Mouse (Mus musculus): ENCODE data around the gene Aldh1l1. TPM values are rescaled to one million over a fixed set of nuclear protein-coding genes. Genes with fewer than 3 reads are reported as not detected.
A peak's percentile ranks its signal among the peaks of the same experiment; 100 is the strongest.

Aldh1l1 gene
- polyA plus RNA-seq, 1 experiment from 2014 or later: 1.2 TPM

DNA sequence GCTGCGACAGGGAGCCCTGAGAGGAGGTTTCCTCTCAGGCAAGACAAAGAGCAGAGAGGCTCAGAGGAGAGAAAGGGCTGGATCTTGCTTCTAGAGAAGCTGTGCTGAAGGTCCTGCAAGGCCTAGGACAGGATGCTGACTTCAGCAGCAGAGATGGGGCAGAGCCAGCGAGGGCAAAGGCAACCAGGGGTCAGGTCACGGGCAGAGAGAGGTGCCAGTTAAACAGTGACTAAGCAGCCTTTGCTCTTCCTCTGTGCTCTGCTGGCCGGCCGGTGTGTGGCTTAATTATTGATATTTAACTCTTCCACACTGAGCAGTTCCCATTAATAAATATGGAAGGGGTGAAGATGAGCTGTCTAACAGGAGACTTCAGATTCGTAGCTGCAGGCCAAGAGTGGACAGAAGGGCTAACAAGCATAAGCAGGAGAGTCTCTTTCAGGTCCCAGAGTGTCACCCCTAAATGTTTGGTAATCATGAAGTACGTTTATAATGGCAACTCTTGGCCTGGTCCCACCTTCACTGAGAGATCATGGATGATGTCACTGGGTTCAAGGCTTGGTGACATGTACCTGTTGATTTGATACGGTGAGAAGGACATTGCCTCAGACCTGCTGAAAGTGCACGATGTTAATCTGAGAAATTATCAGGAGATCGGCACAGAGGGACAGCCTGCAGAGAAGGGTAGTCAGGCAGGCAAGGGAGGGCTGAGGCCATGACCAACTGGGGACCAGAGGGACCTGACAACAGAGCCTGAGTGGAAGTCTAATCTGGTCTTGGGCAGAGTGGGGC, 5.9 kb downstream of the Aldh1l1 start:
- WGBS (ENCODE audit: insufficient replicate concordance): 79% methylated on average over 10 of the region's 10 CpGs
- Histone ChIP-seq H3K27ac (ENCODE audit: low read depth, low read length) (no peak overlapping the region), H3K36me3 (ENCODE audit: control insufficient read depth, insufficient read depth, low read length) (no peaks in the 10 kb centered on the region), H3K27me3 (ENCODE audit: control insufficient read depth, insufficient read depth, low read length) (no peaks in the 10 kb centered on the region), H3K4me1 (ENCODE audit: control insufficient read depth, insufficient read depth, low read length) (peaks cover 7% of the 10 kb centered on the region), H3K4me2 (no peak overlapping the region), H3K9me3 (replicated peaks; ENCODE audit: control insufficient read depth, low read length) (no peaks in the 10 kb centered on the region), H3K4me3 (ENCODE audit: low read depth, low read length) (no peak overlapping the region), H3K9ac (ENCODE audit: low read depth, low read length) (no peak overlapping the region)
- no peak for ATAC-seq (replicated peaks; ENCODE audit: insufficient number of reproducible peaks, low FRiP score, low TSS enrichment)

DNA sequence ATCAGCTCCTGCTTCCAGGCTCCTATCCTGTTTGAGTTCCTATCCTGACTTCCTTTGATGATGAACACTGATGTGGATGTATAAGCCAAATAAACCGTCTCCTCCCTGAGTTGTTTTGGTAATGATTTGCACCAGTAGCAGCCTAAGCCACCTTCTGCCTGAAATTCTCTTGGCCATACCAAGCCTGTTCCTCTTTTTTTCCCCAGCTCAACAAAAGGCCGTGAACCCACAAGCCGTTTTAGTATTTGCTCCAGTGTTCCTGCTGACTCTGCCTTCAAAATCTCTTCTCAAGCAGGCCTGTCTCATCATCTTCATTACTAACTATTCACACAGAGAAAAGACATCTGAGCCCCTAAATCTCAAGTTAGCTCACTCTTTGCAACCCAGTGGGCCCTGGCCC, 7.9 kb downstream of the Aldh1l1 start:
- ATAC-seq (replicated peaks; ENCODE audit: insufficient number of reproducible peaks, low FRiP score, low TSS enrichment): no peak
- no peak overlapping the region for H3K4me2 ChIP-seq
- no peak overlapping the region for H3K9ac ChIP-seq (ENCODE audit: low read depth, low read length)
- no peak overlapping the region for H3K4me3 ChIP-seq (ENCODE audit: low read depth, low read length)
- H3K27ac ChIP-seq (ENCODE audit: low read depth, low read length): no peak overlapping the region
- H3K36me3 ChIP-seq (ENCODE audit: control insufficient read depth, insufficient read depth, low read length): no peaks in the 10 kb centered on the region
- 72% methylated on average over 3 of the region's 3 CpGs for WGBS (ENCODE audit: insufficient replicate concordance)
- H3K9me3 ChIP-seq (replicated peaks; ENCODE audit: control insufficient read depth, low read length): no peaks in the 10 kb centered on the region
- no peaks in the 10 kb centered on the region for H3K27me3 ChIP-seq (ENCODE audit: control insufficient read depth, insufficient read depth, low read length)
- H3K4me1 ChIP-seq (ENCODE audit: control insufficient read depth, insufficient read depth, low read length): peaks cover 7% of the 10 kb centered on the region

DNA sequence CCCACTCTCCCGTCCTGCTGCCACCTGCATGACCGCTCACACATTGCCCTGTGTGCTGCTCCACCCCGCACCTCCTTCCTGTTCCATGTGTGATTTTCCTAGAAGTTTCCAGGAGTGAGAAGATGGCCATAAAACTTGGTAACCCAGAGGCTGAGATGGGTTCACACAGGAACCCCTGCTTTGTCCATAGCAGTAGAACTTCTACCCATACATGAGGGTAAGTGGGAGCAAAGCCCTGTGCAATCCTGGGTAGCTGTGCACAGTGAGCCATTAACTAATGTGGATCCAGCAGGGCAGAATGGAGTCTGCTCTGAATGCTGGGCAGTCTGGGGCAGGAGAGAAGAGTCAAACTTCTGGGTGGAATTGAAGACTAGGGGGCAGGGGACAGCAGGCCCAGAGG, 8.3 kb downstream of the Aldh1l1 start:
- H3K4me1 ChIP-seq (ENCODE audit: control insufficient read depth, insufficient read depth, low read length): peaks cover 10% of the 10 kb centered on the region
- ATAC-seq (replicated peaks; ENCODE audit: insufficient number of reproducible peaks, low FRiP score, low TSS enrichment): no peak
- H3K27ac ChIP-seq (ENCODE audit: low read depth, low read length): no peak overlapping the region; the same call in 1 of the 2 replicates
- no peak overlapping the region for H3K4me3 ChIP-seq (ENCODE audit: low read depth, low read length)
- no peaks in the 10 kb centered on the region for H3K36me3 ChIP-seq (ENCODE audit: control insufficient read depth, insufficient read depth, low read length)
- H3K9me3 ChIP-seq (replicated peaks; ENCODE audit: control insufficient read depth, low read length): no peaks in the 10 kb centered on the region
- no peaks in the 10 kb centered on the region for H3K27me3 ChIP-seq (ENCODE audit: control insufficient read depth, insufficient read depth, low read length)
- no peak overlapping the region for H3K9ac ChIP-seq (ENCODE audit: low read depth, low read length)
- WGBS (ENCODE audit: insufficient replicate concordance): 84% methylated on average over 3 of the region's 3 CpGs
- H3K4me2 ChIP-seq: no peak overlapping the region

DNA sequence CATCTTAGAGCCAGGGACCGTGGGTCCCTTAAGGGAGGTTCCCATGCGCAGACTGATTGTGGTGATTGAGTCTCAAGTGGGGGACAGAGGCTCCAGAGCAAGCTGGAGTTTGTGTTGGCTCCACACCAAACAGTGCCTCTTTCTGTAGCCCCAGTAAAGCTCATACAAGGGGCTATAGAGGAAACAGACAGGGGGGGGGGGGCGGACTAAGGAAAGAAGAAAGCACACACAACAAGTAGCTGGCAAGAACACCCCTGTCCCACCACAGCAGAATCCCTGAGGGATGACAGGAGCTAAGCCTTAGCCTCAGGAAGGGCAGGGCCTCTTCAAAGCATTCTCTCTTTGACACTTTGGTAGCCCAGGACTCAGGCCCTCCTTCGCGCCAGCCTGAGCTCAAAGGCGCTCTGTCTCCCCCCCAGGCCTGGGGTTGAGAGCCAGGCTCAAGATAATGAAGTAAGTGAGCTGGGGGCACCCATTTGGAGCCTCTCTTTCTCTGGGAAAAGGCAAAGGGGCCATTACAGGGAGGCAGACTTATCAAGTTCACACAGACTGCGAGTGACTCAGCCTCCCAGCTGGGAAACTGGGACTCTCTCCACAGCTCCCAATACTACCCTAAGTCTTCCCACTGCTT, 9.2 kb downstream of the Aldh1l1 start:
- peaks cover 11% of the 10 kb centered on the region for H3K4me1 ChIP-seq (ENCODE audit: control insufficient read depth, insufficient read depth, low read length)
- H3K9me3 ChIP-seq (replicated peaks; ENCODE audit: control insufficient read depth, low read length): no peaks in the 10 kb centered on the region
- ATAC-seq (replicated peaks; ENCODE audit: insufficient number of reproducible peaks, low FRiP score, low TSS enrichment): peak; percentile 52; the same call in 1 of the 2 replicates
- no peak overlapping the region for H3K9ac ChIP-seq (ENCODE audit: low read depth, low read length)
- H3K27ac ChIP-seq (ENCODE audit: low read depth, low read length): peak overlapping the region; percentile 63
- no peaks in the 10 kb centered on the region for H3K27me3 ChIP-seq (ENCODE audit: control insufficient read depth, insufficient read depth, low read length)
- WGBS (ENCODE audit: insufficient replicate concordance): 27% methylated on average over 6 of the region's 7 CpGs
- no peaks in the 10 kb centered on the region for H3K36me3 ChIP-seq (ENCODE audit: control insufficient read depth, insufficient read depth, low read length)
- no peak overlapping the region for H3K4me3 ChIP-seq (ENCODE audit: low read depth, low read length)
- no peak overlapping the region for H3K4me2 ChIP-seq

DNA sequence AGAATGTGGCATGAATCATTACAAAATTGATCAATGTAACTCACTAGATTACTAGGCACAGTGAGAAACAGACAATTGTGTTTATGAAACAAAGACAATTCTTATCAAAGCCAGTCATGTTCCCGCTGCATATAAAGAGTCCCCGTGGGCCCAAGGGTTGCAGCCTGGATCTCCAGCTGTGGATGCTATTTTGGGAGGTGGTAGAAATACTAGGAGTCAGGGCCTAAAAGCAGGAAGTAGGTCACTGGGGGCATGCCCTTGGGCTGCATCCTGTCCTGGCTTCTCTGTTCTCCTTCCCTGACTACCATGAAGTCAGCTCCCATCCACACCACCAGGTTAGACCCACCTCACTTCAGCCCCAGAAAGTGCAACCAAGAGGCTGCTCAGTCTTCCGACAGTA, 10.0 kb downstream of the Aldh1l1 start:
- no peak overlapping the region for H3K4me3 ChIP-seq (ENCODE audit: low read depth, low read length)
- ATAC-seq (replicated peaks; ENCODE audit: insufficient number of reproducible peaks, low FRiP score, low TSS enrichment): no peak
- WGBS (ENCODE audit: insufficient replicate concordance): 34% methylated on average over 3 of the region's 3 CpGs
- no peak overlapping the region for H3K4me2 ChIP-seq
- H3K4me1 ChIP-seq (ENCODE audit: control insufficient read depth, insufficient read depth, low read length): peaks cover 12% of the 10 kb centered on the region
- peak overlapping the region; percentile 24; the same call in 1 of the 2 replicates for H3K27ac ChIP-seq (ENCODE audit: low read depth, low read length)
- no peaks in the 10 kb centered on the region for H3K36me3 ChIP-seq (ENCODE audit: control insufficient read depth, insufficient read depth, low read length)
- H3K9ac ChIP-seq (ENCODE audit: low read depth, low read length): no peak overlapping the region
- no peaks in the 10 kb centered on the region for H3K27me3 ChIP-seq (ENCODE audit: control insufficient read depth, insufficient read depth, low read length)
- H3K9me3 ChIP-seq (replicated peaks; ENCODE audit: control insufficient read depth, low read length): no peaks in the 10 kb centered on the region

DNA sequence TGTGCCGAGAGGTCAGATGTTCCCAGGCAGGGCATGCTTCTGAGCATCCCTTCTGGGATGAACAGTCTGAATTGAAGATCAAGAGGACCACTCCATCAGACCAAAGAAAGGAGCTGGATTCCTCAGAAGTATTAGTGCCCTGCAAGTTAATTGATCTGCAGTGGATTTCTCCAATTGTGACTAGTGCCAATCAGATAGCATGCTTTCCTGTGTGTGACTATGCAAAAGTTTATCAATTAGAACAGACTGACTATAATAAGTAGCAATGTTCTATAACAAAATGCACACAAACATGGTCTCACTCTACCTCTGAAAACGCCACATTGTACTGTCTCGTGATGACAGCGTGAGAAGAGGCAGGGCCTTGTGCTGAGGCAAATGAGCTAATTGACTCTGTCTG, 13.3 kb downstream of the Aldh1l1 start:
- H3K9me3 ChIP-seq (replicated peaks; ENCODE audit: control insufficient read depth, low read length): no peaks in the 10 kb centered on the region
- ATAC-seq (replicated peaks; ENCODE audit: insufficient number of reproducible peaks, low FRiP score, low TSS enrichment): no peak
- H3K4me1 ChIP-seq (ENCODE audit: control insufficient read depth, insufficient read depth, low read length): peaks cover 15% of the 10 kb centered on the region
- no peak overlapping the region for H3K4me2 ChIP-seq
- WGBS (ENCODE audit: insufficient replicate concordance): 34% methylated on average over 4 of the region's 4 CpGs
- H3K4me3 ChIP-seq (ENCODE audit: low read depth, low read length): no peak overlapping the region
- no peaks in the 10 kb centered on the region for H3K36me3 ChIP-seq (ENCODE audit: control insufficient read depth, insufficient read depth, low read length)
- H3K27ac ChIP-seq (ENCODE audit: low read depth, low read length): no peak overlapping the region
- H3K27me3 ChIP-seq (ENCODE audit: control insufficient read depth, insufficient read depth, low read length): no peaks in the 10 kb centered on the region
- H3K9ac ChIP-seq (ENCODE audit: low read depth, low read length): no peak overlapping the region

DNA sequence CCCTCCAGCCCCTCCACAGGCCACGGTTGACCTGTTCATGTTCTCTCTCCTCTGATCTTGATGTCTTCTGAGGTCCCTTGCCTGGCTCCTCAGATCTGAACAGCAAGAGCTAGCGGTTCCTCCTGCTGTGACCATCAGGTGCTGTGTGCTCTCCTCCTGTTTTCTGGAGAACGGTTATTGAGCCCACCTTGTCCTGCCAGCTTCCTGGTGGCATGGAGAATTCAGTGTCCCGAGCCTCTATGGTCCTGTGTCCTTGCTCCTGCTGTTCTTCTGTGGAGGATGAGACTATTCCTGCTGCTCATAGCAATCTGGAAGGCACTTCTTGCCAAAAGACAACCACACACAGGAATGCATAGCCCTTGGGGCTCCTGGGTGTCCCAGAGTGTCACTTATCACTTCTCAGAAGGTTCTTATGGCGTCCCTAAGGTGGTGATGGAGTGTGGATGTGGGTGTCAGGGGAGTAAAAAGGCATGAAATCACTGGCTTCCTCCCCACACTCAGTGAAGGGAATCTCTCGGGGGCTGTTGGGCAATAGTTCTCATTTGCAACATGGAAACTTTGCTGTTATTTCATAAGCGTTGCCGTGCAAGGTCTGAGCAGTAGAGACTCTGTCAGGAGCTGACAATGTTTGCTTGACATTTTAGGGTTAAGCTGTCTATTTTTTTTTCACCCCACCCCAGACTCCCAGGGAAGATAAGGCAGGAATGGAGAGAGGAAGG, 15.2 kb downstream of the Aldh1l1 start:
- Histone ChIP-seq H3K9me3 (replicated peaks; ENCODE audit: control insufficient read depth, low read length) (no peaks in the 10 kb centered on the region), H3K27me3 (ENCODE audit: control insufficient read depth, insufficient read depth, low read length) (no peaks in the 10 kb centered on the region), H3K4me3 (ENCODE audit: low read depth, low read length) (no peak overlapping the region), H3K27ac (ENCODE audit: low read depth, low read length) (no peak overlapping the region), H3K9ac (ENCODE audit: low read depth, low read length) (no peak overlapping the region), H3K4me1 (ENCODE audit: control insufficient read depth, insufficient read depth, low read length) (peaks cover 10% of the 10 kb centered on the region), H3K36me3 (ENCODE audit: control insufficient read depth, insufficient read depth, low read length) (no peaks in the 10 kb centered on the region), H3K4me2 (no peak overlapping the region)
- ATAC-seq (replicated peaks; ENCODE audit: insufficient number of reproducible peaks, low FRiP score, low TSS enrichment): no peak
- 58% methylated on average over 8 of the region's 8 CpGs for WGBS (ENCODE audit: insufficient replicate concordance)

DNA sequence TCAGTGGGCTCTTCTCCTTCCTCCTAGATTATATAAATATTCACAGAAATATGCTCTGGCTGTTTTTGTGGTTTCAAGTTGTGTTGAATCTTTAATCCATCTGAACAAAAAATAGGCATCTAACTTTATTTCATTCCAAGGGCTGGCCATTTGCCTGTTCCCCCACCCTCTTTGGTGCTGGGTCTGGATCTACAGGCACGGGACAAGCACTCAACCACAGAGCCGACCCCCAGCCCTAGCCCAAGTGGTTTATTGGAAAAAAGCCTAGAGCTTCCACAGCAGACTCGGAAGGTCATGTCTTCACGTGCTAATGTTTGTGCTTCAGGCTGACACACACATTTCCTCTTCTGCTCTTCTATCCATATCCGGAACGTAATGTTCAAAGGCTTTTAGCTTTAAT, 19.7 kb downstream of the Aldh1l1 start:
- Histone ChIP-seq H3K9me3 (replicated peaks; ENCODE audit: control insufficient read depth, low read length) (no peaks in the 10 kb centered on the region), H3K36me3 (ENCODE audit: control insufficient read depth, insufficient read depth, low read length) (no peaks in the 10 kb centered on the region), H3K4me2 (no peak overlapping the region), H3K4me1 (ENCODE audit: control insufficient read depth, insufficient read depth, low read length) (peaks cover 34% of the 10 kb centered on the region), H3K27me3 (ENCODE audit: control insufficient read depth, insufficient read depth, low read length) (no peaks in the 10 kb centered on the region), H3K27ac (ENCODE audit: low read depth, low read length) (no peak overlapping the region), H3K9ac (ENCODE audit: low read depth, low read length) (no peak overlapping the region), H3K4me3 (ENCODE audit: low read depth, low read length) (no peak overlapping the region)
- 63% methylated on average over 6 of the region's 6 CpGs for WGBS (ENCODE audit: insufficient replicate concordance)
- no peak for ATAC-seq (replicated peaks; ENCODE audit: insufficient number of reproducible peaks, low FRiP score, low TSS enrichment)

All from heart, embryonic 11.5 days (tissue).